Mouse (Mus musculus): Measurements from ENCODE around the gene Zfp282.

DNA sequence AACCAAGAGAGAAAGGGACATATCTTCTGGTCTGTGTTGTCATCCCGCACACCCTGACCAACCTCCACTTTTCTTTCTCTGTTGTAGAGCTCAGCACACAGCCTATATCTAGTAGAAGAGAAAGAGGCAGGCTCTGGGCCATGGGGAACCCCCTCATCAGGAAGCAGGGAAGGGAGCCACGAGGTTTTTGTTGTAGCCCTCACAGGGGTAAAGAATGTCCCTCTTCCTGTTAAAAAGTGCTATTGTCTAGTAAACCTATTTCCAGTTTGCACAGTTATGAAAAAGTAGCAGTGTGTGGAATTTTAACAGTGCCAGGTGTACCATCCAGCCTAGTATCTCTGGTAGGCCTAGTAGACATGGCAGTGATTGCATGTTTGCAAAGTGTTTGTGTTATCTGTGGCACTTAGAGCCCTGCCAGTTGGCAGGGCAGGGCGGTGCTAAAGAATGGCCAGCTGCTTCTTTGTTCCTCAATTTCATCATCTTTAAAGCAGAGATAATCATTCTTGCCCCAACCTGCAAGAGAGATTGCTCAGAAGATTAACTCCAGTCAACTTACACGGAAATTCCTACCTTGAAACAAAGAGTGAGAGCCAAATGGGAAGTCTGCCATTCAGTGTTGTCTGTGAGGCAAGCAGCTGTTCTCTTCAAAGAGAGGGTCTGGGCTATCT lies 2.2 kb downstream of the Zfp282 start:
- TF ChIP-seq TAL1 (IDR thresholded peaks at IDR 0.05; ENCODE audit: low read length) (no peak), GATA1 (IDR thresholded peaks at IDR 0.05; ENCODE audit: low read length) (no peak)
